Mouse (Mus musculus) intestine, postnatal 0 days (tissue): ENCODE measurements around the gene Wnt9a. TPM values are rescaled to one million over a fixed set of nuclear protein-coding genes. Genes with fewer than 3 reads are reported as not detected.

Source experiments
- ATAC-seq: fragments of 200-750 bp; cut with Nextera tagmentation; 2 replicates; pipeline ENCODE4 v1.8.0; 2017; ENCODE audit warnings: mild to moderate bottlenecking, moderate TSS enrichment, moderate library complexity
- H3K27ac ChIP-seq: fragments of 300-500 bp; sonication (generic); 2 replicates; pipeline ENCODE4 v1.5.1; 2014; ENCODE audit warnings: mild to moderate bottlenecking, low read depth, low read length, moderate library complexity
- H3K27me3 ChIP-seq: fragments of 300-500 bp; sonication (generic); replicated peaks from 2 replicates; pipeline ENCODE4 v1.6.1; 2014; ENCODE audit warnings: low read length, mixed read lengths; ENCODE audit not compliant: control insufficient read depth, insufficient read depth
- H3K36me3 ChIP-seq: fragments of 300-500 bp; sonication (generic); 2 replicates; pipeline ENCODE4 v1.6.1; 2014; ENCODE audit warnings: mild to moderate bottlenecking, moderate library complexity; ENCODE audit not compliant: control insufficient read depth, insufficient read depth
- H3K4me1 ChIP-seq: fragments of 300-500 bp; sonication (generic); replicated peaks from 2 replicates; pipeline ENCODE4 v1.6.1; 2014; ENCODE audit warnings: antibody characterized with exemption, low read length, mixed read lengths; ENCODE audit not compliant: control insufficient read depth, insufficient read depth
- H3K4me2 ChIP-seq: fragments of 300-500 bp; sonication (generic); replicated peaks from 2 replicates; pipeline ENCODE4 v1.6.1; 2014; ENCODE audit warnings: low read depth, mild to moderate bottlenecking, moderate library complexity
- H3K4me3 ChIP-seq: fragments of 300-500 bp; sonication (generic); 2 replicates; pipeline ENCODE4 v1.5.1; 2014; ENCODE audit warnings: low read depth, low read length
- H3K9ac ChIP-seq: fragments of 300-500 bp; sonication (generic); 2 replicates; pipeline ENCODE4 v1.6.1; 2014; ENCODE audit warnings: mild to moderate bottlenecking, low read depth, low read length
- H3K9me3 ChIP-seq: fragments of 300-500 bp; sonication (generic); 2 replicates; pipeline ENCODE4 v1.6.1; 2016; ENCODE audit warnings: mixed run types; ENCODE audit not compliant: control insufficient read depth
- CTCF ChIP-seq: sonication (generic); IDR thresholded peaks from 2 replicates; pipeline ENCODE4 v1.5.1; 2016; ENCODE audit warnings: low read depth, mild to moderate bottlenecking, control low read depth, antibody characterized with exemption, moderate library complexity
- WGBS: fragments of 180-500 bp; shearing (Covaris S2); extraction: QIAGEN DNeasy Blood & Tissue Kit; methylation state at CpG from one replicate; pipeline ENCODE4 v1.1.7; 2014; 5-methylcytosine and 5-hydroxymethylcytosine counted together
- polyA plus RNA-seq: library from polyadenylated mRNA; unstranded; fragments of >200 nt; fragmentation: Nextera tagmentation; extraction: Ambion mirVana; gene quantifications from 2 replicates; pipeline ENCODE4 v1.2.1, GENCODE M21; 2015

Gene Wnt9a
- polyA plus RNA-seq, 1 experiment from 2014 or later: 2.2 TPM

- Histone ChIP-seq H3K4me2 (no peak overlapping the region), H3K9ac (no peak overlapping the region), H3K9me3 (no peaks in the 10 kb centered on the region), H3K4me3 (no peak overlapping the region), H3K27ac (no peak overlapping the region), H3K27me3 (no peaks in the 10 kb centered on the region), H3K4me1 (no peaks in the 10 kb centered on the region), H3K36me3 (no peaks in the 10 kb centered on the region)
- no peak for ATAC-seq
- 63% methylated on average over 13 of the region's 13 CpGs for WGBS
- TF ChIP-seq CTCF: no peak
These were observed 31.4 kb downstream of the Wnt9a start for GRCm38 (mm10) chr11:59337955-59338735.

- Histone ChIP-seq H3K27ac (no peak overlapping the region), H3K9me3 (no peaks in the 10 kb centered on the region), H3K9ac (no peak overlapping the region), H3K4me2 (no peak overlapping the region), H3K4me3 (no peak overlapping the region), H3K27me3 (no peaks in the 10 kb centered on the region), H3K36me3 (no peaks in the 10 kb centered on the region), H3K4me1 (no peaks in the 10 kb centered on the region)
- TF ChIP-seq CTCF: no peak
- 87% methylated on average over 2 of the region's 2 CpGs for WGBS
- ATAC-seq: no peak
These were observed 32.0 kb downstream of the Wnt9a start for GRCm38 (mm10) chr11:59338736-59339120.

GRCm38 (mm10) chr11:59342956-59343355 is 36.2 kb downstream of the Wnt9a start:
- no peak overlapping the region for H3K4me3 ChIP-seq
- TF ChIP-seq CTCF: no peak
- H3K36me3 ChIP-seq: no peaks in the 10 kb centered on the region
- no peak for ATAC-seq
- no peak overlapping the region for H3K4me2 ChIP-seq
- H3K9me3 ChIP-seq: no peaks in the 10 kb centered on the region
- WGBS: 75% methylated on average over 5 of the region's 5 CpGs
- no peak overlapping the region for H3K27ac ChIP-seq
- H3K9ac ChIP-seq: no peak overlapping the region
- H3K27me3 ChIP-seq: no peaks in the 10 kb centered on the region
- no peaks in the 10 kb centered on the region for H3K4me1 ChIP-seq

GRCm38 (mm10) chr11:59346166-59346910 is 39.6 kb downstream of the Wnt9a start:
- no peak overlapping the region for H3K27ac ChIP-seq
- no peaks in the 10 kb centered on the region for H3K9me3 ChIP-seq
- no peak overlapping the region; the same call in 1 of the 2 replicates for H3K4me2 ChIP-seq
- no peak overlapping the region for H3K9ac ChIP-seq
- H3K36me3 ChIP-seq: no peaks in the 10 kb centered on the region
- H3K4me3 ChIP-seq: no peak overlapping the region
- ATAC-seq: peak; percentile 22; the same call in 1 of the 2 replicates
- H3K4me1 ChIP-seq: no peaks in the 10 kb centered on the region
- no peak for TF ChIP-seq CTCF
- 65% methylated on average over 11 of the region's 11 CpGs for WGBS
- H3K27me3 ChIP-seq: no peaks in the 10 kb centered on the region

- Histone ChIP-seq H3K27ac (no peak overlapping the region), H3K4me1 (no peaks in the 10 kb centered on the region), H3K9me3 (no peaks in the 10 kb centered on the region), H3K4me3 (no peak overlapping the region), H3K27me3 (no peaks in the 10 kb centered on the region), H3K9ac (no peak overlapping the region), H3K36me3 (no peaks in the 10 kb centered on the region), H3K4me2 (no peak overlapping the region)
- TF ChIP-seq CTCF: no peak
- WGBS: 86% methylated on average over 2 of the region's 2 CpGs
- no peak for ATAC-seq
These were observed 43.6 kb downstream of the Wnt9a start for GRCm38 (mm10) chr11:59350326-59350725.

GRCm38 (mm10) chr11:59354793-59355192 is 48.1 kb downstream of the Wnt9a start:
- Histone ChIP-seq H3K36me3 (no peaks in the 10 kb centered on the region), H3K27ac (no peak overlapping the region), H3K4me2 (no peak overlapping the region), H3K4me3 (no peak overlapping the region), H3K9ac (no peak overlapping the region), H3K27me3 (no peaks in the 10 kb centered on the region), H3K9me3 (no peaks in the 10 kb centered on the region), H3K4me1 (no peaks in the 10 kb centered on the region)
- WGBS: 92% methylated on average over 4 of the region's 4 CpGs
- TF ChIP-seq CTCF: no peak
- ATAC-seq: no peak
